Mouse (Mus musculus) spleen, adult 2 months (tissue): ENCODE measurements at regions not wholly inside any gene's neighbourhood (a gene's known extent, or its start where the extent isn't known, plus 50 kb on each side); places are given as distances from the start of the nearest gene placed in this dataset.

Experiments used
- DNase-seq, 2 experiments: peaks; one replicate each; pipeline versions ENCODE4 v3.0.0 to v3.0.0-alpha.2; 2012 to 2021; ENCODE audit warnings: low spot score in 2 of 2, low read depth in 1 of 2
- H3K27ac ChIP-seq: fragments of 200-500 bp; 2 replicates; pipeline ENCODE4 v1.5.1; 2012; ENCODE audit warnings: low read length, inconsistent platforms; ENCODE audit not compliant: insufficient read depth
- H3K27me3 ChIP-seq: fragments of 200-500 bp; 2 replicates; pipeline ENCODE4 v1.6.1; 2012; ENCODE audit warnings: mild to moderate bottlenecking, moderate library complexity, low read length, inconsistent platforms; ENCODE audit not compliant: control insufficient read depth, insufficient read depth
- H3K36me3 ChIP-seq: fragments of 200-500 bp; 2 replicates; pipeline ENCODE4 v1.6.1; 2012; ENCODE audit warnings: mild to moderate bottlenecking, low read length, inconsistent platforms; ENCODE audit not compliant: control insufficient read depth, insufficient read depth
- H3K4me1 ChIP-seq: fragments of 200-500 bp; 2 replicates; pipeline ENCODE4 v1.6.1; 2011; ENCODE audit warnings: inconsistent platforms; ENCODE audit not compliant: control insufficient read depth, insufficient read depth, insufficient read length
- H3K4me3 ChIP-seq: fragments of 200-500 bp; 2 replicates; pipeline ENCODE4 v1.5.1; 2011; ENCODE audit warnings: mild to moderate bottlenecking, inconsistent platforms; ENCODE audit not compliant: insufficient read depth, insufficient read length; ENCODE audit errors: extremely low read depth
- CTCF ChIP-seq: fragments of 200-500 bp; IDR thresholded peaks from 2 replicates; pipeline ENCODE4 v1.5.1; 2011; ENCODE audit warnings: mild to moderate bottlenecking, inconsistent platforms; ENCODE audit not compliant: insufficient read depth, insufficient read length, insufficient replicate concordance; ENCODE audit errors: extremely low read depth
- POLR2A ChIP-seq: fragments of 200-500 bp; IDR thresholded peaks from 2 replicates; pipeline ENCODE4 v1.6.1; 2011; ENCODE audit warnings: low read depth, low read length, inconsistent platforms
- WGBS: fragments of 180-500 bp; shearing (Covaris S2); methylation state at CpG from one replicate; pipeline ENCODE4 v1.1.7; 2018; 5-methylcytosine and 5-hydroxymethylcytosine counted together

DNA sequence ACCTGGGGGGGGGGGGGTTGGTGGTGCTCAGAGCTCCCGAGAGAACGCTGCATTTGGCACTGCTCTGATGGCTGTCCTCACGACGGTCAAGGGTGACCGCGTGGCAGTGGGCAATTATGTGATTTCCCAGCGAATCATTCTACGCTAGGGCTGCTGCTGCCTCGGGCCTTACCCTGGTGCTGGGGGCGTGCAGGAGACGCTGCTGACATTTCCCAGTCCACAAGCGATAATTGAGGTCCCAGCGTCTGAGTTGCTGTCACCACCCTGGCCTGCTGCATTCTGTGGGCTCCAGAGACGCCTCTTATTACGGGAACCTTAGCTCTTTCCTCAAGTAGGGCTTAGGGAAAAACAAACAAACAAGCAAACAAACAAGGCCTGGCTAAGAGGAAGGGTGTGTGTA, 52.0 kb upstream of the Nkx1-1 start:
- Histone ChIP-seq H3K4me1 (no peaks in the 10 kb centered on the region), H3K27ac (no peak overlapping the region), H3K4me3 (no peak overlapping the region), H3K27me3 (no peaks in the 10 kb centered on the region), H3K36me3 (no peaks in the 10 kb centered on the region)
- TF ChIP-seq POLR2A (no peak), CTCF (no peak)
- DNase-seq: no peak
- 81% methylated on average over 15 of the region's 15 CpGs for WGBS
